Mouse (Mus musculus) MEL-GATA-1-ER (cell line): ENCODE measurements around the gene Fhit.
"Not testable (repeated sequence)": the region's sequence is repeated elsewhere in the genome, so short reads cannot be mapped to it uniquely, and the experiment has no call there.

Experiments
- DNase-seq: peaks from one replicate; pipeline ENCODE4 v3.0.0-alpha.2; 2012; ENCODE audit warnings: low read depth; ENCODE audit errors: extremely low read depth

Fhit gene

GRCm38 (mm10) chr14:11161751-11162231 lies at the start of gene Fhit:
Gene Fhit, minus strand, starts transcription at chr14:11162035.
- no peak for DNase-seq

DNA sequence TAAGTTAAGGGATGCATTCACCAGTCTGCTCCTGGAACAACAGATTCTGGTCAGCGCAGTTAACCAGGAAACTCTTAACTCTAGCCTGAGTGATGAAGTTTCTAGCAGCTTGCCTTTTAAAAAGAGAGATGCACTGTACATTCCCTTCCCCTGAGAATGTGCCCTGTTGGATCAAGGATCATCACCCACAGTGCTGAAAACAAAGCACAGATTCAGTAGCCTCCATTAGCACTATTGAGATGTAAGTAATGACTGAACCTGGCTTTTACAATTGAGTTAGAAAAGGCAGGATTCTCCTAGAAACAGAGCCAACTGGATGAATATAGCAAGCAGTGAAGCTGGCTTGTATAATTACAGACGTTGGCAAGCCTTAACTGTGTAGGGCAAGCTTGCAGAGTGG lies 45.0 kb upstream of the Fhit start:
- no peak for DNase-seq

GRCm38 (mm10) chr14:11160806-11161450 lies 907 bp downstream of the Fhit start:
- no peak for DNase-seq

- no peak for DNase-seq
These were observed 2.2 kb downstream of the Fhit start for GRCm38 (mm10) chr14:11159641-11160040.

GRCm38 (mm10) chr14:11159021-11159420 lies 2.8 kb downstream of the Fhit start:
- DNase-seq, result no peak

GRCm38 (mm10) chr14:11157741-11158140 lies 4.1 kb downstream of the Fhit start:
- no peak for DNase-seq

- no peak for DNase-seq
These were observed 10.1 kb downstream of the Fhit start for GRCm38 (mm10) chr14:11151634-11152321.

DNA sequence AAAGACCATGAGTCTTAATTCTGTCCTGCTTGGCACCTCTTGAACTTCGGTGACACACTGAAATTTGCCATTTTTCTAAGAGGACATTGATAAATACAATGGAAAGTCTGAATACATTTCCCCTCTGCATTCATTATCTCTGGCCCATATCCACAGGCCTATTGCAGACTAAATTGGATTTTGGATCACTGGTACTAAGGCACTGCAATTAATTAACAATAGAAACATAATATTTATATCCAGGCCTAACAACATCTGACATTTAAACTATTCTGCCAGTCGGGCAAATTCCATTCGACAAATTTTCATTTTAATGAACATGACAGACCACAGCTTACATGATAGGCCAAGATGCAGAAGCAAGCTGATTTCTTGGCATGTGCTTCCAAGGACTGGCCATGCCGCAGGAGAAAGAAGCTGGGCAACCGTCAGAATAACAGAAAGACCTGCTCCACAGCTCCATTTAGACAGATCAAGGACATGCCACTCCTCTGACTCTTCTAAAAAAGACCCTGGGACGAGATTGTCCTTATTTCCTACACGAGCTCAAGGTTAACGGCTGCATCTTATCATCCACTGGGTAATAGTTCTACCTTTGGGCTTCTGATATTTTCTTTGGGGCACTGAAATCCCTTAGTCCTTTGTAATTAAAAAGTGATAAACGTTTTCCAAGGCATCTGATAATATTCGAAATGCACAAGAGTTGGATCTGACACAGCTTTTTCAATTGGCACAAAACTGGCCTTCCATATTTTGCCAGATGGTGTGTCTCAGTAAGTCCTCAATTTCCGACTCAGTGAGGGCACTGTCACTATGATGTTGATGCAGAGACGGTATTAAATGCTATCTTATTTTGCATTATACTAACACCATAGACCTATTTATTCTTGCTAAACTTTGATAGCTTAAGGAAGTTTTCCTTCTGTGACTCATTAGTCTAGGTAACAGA lies 27.8 kb downstream of the Fhit start:
- no peak for DNase-seq

DNA sequence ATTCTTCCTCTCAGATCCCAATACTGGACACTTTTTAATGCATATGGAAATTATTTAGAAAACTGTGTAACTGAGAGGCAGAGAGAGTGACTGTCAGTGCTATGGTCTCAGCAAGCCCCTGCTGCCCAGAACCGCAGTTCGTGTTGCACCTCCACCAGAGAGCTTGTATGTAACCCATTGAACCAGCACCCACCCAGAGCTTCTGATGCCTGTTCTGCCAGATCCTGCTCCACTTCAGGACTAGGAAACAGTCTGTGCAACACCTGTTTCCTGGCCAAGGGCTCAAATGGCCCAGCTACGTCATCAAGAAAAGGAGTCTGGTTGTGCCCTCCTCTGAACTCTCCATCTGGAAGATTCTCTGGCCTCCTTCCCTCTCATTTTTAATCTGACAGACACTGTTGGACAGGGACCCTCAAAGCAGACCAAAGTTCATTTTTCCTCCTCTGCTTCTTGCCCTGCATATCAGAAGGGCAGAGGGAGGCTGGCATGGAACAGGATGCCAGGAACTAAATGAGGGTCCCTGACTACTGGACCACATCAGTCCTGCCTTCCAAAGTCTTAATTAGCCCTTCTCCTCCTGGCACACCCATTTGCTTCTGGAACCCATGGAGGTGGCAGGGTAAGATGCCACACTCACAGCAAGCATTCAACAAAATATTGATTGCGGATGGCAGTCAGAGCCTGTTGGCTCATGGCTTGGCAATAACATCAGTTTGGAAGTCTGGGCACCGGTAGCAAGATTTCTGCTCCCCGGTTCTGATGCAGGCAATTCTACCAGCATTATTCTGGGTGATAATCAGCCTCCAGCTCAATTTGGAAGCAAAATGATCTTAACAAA lies 29.0 kb downstream of the Fhit start:
- DNase-seq, result no peak

DNA sequence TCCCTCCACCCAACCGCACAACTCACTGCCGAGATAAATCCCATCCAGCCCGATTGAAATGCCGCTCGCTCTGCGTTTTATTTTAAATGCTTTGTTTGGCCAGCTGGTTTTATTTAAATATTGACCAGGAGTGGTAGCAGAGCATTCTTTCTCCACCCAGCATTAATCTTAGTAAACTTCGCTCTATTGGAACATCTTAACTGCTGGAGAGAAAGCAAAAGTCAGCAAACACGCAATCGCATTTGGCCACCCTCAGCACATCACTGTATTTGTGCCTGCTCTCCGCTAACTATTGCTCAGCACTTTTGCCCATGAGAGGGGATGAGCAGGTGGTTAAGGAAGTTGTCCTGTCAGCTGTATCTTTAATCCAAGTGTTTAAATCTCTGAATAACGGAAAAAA lies 36.7 kb downstream of the Fhit start:
- DNase-seq, result no peak

GRCm38 (mm10) chr14:11119076-11119475 lies 42.8 kb downstream of the Fhit start:
- no peak for DNase-seq

DNA sequence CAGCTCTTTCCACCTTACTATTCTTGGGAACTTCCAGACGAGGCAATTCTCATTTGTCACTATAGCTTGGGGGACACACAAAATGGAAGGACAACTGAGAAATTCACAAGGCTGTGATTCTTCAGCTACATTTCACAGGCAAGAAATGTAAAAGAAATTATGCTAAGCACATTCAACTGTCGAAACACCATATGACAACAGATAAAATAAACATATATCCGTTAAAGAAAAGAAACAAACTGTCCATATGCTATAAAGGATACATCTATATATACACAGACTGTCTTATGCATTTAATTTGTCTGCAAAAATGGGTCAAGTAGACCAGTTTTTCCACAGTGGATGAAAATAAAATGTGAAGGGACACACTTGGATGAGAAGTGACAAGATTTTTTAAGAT lies 76.2 kb downstream of the Fhit start:
- no peak for DNase-seq

DNA sequence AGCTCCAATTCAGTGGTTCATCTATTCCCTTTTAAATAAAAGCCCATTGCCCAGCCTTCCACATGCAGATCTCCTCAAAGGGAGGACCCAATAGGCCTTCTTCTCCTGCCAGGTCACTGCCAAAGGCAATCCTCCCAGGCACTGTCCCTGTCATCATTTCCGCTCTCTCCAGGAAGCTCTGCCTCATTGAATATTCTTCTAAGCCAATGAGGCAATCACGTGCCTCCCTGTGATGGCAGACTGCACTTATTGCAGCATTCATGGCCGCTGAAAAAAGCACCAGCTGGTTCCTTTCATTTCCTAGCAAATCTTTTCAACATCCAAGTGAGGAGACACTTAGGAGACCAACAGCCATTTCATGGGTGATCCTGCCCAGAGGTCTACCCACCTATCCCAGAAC lies 77.9 kb downstream of the Fhit start:
- no peak for DNase-seq

GRCm38 (mm10) chr14:11083462-11083861 lies 78.4 kb downstream of the Fhit start:
- no peak for DNase-seq

- DNase-seq, result no peak
These were observed 98.2 kb downstream of the Fhit start for GRCm38 (mm10) chr14:11063594-11063993.

DNA sequence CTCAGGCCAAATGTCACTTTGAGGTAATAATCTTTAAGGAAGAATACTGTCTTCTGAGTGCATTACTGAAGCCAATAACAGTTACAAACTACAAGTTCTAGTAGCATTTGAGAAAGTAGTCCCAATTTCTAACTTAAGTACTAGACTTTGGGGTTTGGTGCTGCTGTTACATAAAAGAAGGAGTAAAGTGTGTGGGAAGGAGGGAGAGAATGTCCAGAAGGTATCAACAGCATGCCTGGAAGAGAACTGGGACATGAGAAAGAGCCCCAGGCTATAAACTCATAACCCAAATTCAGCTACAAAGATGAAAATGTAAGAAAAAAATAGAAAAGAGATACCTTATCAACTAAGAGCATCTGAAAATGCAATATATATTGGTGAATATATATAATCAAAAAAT lies 101.6 kb downstream of the Fhit start:
- no peak for DNase-seq

- not testable (repeated sequence) for DNase-seq
These were observed 122.1 kb downstream of the Fhit start for GRCm38 (mm10) chr14:11039503-11040300.

GRCm38 (mm10) chr14:11021391-11021790 lies 140.4 kb downstream of the Fhit start:
- no peak for DNase-seq

GRCm38 (mm10) chr14:10978651-10979050 lies 183.2 kb downstream of the Fhit start:
- no peak for DNase-seq

DNA sequence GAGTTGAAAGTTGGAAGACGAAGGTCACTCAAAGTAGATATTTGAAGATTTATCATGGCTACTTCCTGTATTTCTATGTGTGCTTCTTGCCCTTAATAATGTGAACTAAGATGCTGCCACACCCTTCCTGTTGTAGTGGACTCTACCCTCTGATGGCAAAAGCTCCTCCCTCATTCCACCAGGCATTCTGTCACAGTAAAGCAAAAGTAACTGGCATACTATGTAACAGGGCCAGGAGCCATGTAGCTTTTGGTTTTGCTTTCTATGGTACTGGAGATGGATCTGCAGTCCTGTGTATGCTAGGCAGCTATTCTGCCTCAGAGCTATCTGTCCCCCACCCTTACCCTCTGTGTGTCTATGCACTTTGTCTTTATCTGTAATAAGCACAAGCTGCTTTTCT lies 220.2 kb downstream of the Fhit start:
- no peak for DNase-seq
